Mouse (Mus musculus) lung, postnatal 10 days (tissue): ENCODE measurements around the gene Dhdh.
"Not testable (repeated sequence)": the region's sequence is repeated elsewhere in the genome, so short reads cannot be mapped to it uniquely, and the experiment has no call there.

ENCODE experiments used
- DNase-seq: peaks from one replicate; pipeline ENCODE4 v3.0.0; 2021

The Dhdh gene

DNA sequence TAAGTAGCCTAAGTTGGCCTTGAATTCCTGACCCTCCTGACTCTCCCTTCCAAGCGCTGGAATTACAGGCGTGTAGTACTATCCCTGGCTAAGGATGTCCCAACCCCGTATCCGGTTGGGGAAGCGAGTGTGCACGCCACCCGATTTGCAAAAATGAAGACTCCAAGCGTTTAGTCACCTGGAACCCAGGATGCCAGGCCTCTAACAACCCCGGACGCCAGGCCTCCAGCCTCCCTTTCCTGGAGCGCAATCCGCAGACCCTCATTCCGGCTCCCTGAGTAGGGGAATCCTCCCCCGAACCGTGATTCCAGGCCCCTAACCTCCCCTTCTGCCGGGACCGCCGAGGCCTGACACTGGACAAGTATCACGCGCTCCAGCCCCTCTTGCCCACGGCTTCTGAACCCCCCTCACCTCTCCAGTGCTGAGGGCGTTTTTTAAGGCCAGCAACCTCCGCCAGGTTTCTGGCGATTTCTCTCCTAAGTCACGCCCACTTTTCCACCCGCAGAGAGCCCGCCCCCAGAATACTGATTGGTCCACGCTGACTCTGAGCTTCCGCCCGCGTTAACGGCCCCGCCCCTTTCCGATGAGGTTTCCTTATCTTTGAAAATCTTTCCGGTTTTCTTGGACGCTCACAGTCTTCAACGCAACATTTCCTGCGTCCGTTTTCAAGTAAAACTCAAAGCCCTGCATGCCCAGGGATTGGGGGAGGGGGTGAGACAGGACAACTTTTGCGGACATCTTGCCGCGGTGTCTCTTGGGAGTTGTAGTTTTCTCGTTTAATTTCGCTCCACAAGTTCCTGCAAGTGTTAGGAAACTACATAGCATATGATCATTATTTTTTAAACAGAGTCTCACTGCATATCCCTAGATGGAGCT lies 21.5 kb upstream of the Dhdh start, which contains the start of gene Nucb1:
TSS of gene Nucb1 (minus strand) at position 495 of the 876 bp plus-strand sequence.
- DNase-seq: peak; percentile 98

DNA sequence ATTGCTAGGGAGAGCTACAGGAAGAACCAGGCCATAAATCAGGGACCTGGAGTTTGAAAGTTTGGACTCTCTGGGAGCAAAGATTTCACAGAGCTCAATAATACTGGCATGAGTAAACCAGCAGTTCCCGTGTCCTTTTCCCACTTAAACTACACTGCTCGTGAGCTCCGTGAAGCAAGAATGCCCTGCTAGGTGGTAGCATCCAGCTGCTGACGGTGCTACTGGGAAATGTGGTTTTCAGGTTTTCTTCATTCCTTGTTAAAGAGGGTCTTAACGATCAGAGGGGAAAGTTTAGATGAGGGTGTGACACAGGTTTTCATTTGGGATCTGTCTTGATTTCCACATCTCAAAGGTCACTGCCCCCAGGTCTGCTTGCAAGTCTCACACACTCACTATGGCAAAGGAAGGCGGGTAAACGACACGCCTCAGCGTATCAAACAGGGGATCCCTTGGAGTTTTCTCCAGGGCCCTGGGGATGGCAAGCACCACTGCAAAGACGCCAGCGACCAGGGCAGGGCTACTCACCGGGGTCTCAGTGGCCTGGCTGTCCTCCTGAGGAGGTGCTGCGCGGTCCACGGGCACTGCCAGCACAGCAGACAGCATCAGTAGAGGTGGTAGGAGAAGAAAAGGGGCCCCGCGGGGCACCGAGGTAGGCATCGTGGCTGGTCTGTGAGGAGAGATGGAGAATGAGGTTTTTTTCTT lies 20.7 kb upstream of the Dhdh start:
- DNase-seq: no peak

GRCm38 (mm10) chr7:45508561-45508960 lies 20.0 kb upstream of the Dhdh start:
- no peak for DNase-seq

- no peak for DNase-seq
Observed at GRCm38 (mm10) chr7:45507583-45507982, 19.0 kb upstream of the Dhdh start.

GRCm38 (mm10) chr7:45498427-45498826 lies 9.8 kb upstream of the Dhdh start:
- DNase-seq: no peak

- no peak for DNase-seq
Observed at GRCm38 (mm10) chr7:45494548-45494947, 5.9 kb upstream of the Dhdh start.

DNA sequence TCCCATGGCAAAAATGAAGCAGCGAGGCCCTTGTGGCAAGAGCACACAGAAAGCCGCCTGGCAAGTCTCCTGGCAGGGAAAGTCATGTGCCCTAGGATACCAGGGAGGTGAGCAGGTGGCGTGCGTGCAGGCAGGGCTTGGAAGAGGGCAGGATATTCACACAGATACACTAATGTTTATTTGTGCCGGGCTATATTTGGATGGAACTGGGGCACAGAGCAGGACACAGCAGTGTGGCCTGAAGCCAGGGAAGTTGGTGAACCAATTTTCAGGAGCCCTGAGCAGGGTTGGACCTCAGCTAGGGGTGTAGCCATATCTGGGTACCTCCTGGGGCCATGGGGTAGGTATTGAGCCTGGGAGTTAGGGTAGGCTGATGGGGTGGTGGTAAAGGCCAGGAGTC lies 4.3 kb upstream of the Dhdh start:
- DNase-seq: no peak

- DNase-seq: no peak
Observed at GRCm38 (mm10) chr7:45492225-45492844, 3.7 kb upstream of the Dhdh start.

DNA sequence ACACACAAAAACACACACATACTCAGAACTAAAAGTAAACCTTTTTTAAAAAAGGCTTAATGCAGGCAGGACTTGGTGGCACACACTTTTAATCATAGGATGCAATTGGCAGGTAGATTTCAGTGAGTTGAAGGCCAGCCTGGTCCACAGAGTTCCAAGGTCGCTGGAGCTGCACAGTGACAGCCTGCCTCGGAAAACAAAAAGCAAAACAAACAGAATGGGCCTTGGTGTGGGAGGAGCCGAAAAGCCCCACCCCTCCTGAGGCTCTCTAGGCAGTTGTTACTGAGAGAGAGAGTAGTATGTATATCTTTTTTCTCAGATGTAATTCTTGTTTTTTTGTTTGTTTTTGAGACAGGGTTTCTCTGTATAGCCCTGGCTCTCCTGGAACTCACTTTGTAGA lies 2.7 kb upstream of the Dhdh start:
- DNase-seq: peak; percentile 49

DNA sequence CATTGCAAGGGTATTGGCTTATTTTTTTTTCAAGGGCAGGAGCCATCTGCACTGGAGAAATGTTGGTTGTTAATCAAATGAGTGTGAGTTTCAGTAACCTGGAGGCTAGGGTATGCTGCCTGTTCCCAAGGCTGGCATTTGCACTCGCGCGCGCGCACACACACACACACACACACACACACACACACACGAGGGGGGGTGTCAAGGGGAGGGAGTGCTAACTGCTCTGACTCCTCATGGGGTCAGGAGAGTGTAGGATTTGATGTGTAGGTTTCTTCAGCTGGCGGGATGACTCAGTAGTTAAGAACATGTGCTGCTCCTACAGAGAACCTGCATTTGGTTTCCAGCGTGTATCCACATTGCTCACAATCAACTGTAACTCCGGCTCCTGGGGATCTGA lies 2.2 kb upstream of the Dhdh start:
- peak; percentile 28 for DNase-seq

- DNase-seq: no peak
Observed at GRCm38 (mm10) chr7:45489578-45489977, 973 bp upstream of the Dhdh start.

DNA sequence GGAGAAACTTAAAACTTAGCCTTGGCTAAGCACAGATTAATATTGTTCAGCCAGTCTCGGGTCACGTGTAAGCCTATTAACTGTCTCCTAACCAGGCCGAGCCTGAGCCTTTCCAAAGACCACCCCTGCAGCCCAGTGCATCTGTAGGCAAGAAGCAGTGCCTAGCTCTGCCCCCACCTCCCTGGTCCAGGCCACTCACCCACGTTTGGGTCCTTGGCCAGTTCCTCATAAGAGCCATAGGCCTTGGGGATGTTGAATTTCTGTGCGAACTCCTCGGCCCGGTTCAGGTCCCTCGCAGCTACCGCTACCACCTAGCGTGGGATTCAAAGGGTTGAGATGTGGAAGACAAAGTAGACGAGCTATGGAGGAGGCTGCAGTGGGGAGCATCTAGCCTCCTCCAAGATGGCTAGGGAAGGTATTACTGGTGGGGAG lies 728 bp downstream of the Dhdh start:
- no peak for DNase-seq

GRCm38 (mm10) chr7:45486761-45487415 lies 1.7 kb downstream of the Dhdh start, which contains the start of gene Gm45808:
Gm45808 (minus strand) TSS chr7:45486811.
- no peak for DNase-seq

GRCm38 (mm10) chr7:45486158-45486557 lies 2.4 kb downstream of the Dhdh start:
- DNase-seq: no peak

GRCm38 (mm10) chr7:45484985-45485384 lies 3.6 kb downstream of the Dhdh start:
- DNase-seq: not testable (repeated sequence)

GRCm38 (mm10) chr7:45482166-45482565 lies 6.4 kb downstream of the Dhdh start:
- DNase-seq: no peak

DNA sequence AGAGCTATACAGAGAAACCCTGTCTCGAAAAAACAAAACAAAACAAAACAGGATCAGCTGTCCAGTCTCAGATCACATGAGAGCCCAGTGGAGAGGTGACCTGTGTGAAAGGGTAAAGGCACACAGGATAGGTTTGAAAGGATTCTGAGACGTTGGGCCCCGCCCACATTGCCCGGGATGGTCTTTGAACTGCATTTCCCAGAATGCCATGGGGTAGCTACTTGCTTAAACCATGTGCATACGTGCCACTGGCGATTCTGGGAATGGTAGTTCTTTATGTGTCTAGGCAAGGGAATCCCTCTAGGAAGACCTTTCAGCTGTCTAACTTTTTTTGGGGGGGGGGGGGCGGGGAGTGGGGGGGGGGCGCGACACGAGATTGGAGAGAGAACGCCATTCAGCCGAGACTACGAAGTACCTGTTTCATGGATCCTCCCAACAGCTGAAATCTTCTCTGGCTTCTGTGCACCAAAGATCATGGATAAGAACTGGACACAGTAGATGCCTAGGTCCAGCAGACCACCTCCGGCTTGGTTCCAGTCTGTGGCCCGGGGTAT lies 7.2 kb downstream of the Dhdh start, which contains the start of gene Tulp2:
TSS of gene Tulp2 (plus strand) at position 504 of the 554 bp plus-strand sequence.
- DNase-seq: peak; percentile 84

DNA sequence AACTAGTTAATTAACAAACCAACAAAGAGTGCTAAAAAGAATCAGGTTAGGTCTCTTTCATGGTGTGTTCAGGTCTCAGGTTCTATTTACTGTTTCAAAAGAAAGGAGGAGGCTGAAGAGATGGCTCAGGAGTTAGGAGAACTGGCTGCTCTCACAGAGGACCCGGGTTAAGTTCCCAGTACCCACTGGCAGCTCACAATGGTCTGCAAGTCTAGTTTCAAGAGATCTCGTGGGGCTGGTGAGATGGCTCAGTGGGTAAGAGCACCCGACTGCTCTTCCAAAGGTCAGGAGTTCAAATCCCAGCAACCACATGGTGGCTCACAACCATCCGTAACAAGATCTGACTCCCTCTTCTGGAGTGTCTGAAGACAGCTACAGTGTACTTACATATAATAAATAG lies 8.3 kb downstream of the Dhdh start:
- not testable (repeated sequence) for DNase-seq

DNA sequence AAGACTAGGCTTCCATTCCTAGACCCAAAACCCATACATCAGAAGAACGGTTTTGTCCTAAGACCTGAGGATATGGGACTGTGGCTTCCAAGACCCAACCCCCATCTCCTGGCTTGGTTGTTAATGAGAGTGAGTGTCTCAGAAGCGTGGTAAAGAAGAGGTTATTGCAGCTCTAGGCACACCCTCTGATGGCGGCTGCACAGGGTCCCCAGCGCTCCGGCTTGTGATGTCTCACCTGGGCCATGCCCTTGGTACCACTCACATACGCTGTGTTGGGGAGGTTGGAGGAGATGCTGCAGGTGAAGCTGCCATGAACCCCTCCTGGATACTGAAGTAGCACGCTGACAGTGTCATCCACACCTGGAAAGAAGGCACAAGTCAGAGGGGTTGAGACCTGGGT lies 9.8 kb downstream of the Dhdh start:
- DNase-seq: no peak

DNA sequence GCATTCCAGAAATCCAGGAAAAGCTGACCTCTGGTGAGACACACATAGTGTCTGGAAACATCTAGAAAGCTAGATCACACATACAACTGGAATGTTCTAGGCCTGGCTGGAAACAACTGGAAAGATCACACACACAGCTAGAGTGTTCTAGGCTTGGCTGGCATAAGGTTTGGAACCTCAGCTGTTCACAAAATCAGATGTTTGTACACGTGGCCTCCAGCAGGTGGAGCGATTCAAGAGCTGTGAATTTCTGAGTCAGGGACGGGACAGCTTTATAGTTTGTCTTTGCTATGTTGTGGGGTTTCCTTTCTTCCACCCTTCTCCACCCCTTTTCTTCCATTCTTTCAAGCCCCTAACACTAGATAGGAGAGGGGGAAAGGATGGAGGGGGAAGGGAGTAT lies 11.6 kb downstream of the Dhdh start:
- DNase-seq: peak; percentile 83

GRCm38 (mm10) chr7:45476453-45476852 lies 12.2 kb downstream of the Dhdh start:
- DNase-seq: no peak

DNA sequence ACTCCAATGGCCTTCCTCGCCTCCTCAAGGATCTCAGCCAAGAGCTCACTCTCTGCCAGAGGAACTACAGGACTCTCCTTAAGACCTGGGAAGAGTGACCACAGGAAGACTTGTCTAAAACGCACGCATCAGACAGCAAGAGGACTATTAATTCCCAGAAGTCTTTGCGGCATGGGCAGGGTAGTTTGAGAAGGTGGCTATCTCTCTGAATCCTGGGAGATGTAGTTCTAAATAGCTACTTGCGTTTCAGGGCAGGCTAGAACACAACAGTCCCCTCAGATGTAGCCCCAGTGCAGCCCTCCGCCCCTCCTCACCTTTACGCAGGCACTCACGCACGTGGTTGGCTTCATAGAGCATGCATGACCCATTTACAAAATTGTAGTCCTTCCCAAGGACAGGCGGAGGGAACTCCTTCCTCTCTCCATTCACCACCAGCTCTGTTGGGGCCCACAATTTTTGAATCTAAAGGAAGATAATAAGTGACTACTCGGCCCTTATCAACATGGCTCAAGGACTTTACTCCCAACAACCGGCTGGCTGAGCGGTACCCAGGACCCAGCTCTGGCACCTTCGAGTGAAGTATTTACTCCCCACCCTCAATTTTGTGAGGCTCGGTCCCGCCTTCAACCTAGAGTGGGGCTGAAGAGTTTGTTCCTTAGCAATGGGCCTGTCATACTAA lies 13.2 kb downstream of the Dhdh start:
- peak; percentile 64 for DNase-seq
